Mouse (Mus musculus) heart, adult 2 months (tissue): ENCODE measurements around the gene Scgb1b2. TPM values are rescaled to one million over a fixed set of nuclear protein-coding genes. Genes with fewer than 3 reads are reported as not detected.

Experiments
- DNase-seq, 2 experiments: peaks; one replicate each; pipeline ENCODE4 v3.0.0; 2021
- H3K27ac ChIP-seq: fragments of 200-600 bp; 2 replicates; pipeline ENCODE4 v1.8.1; 2022
- H3K27me3 ChIP-seq: fragments of 200-500 bp; 2 replicates; pipeline ENCODE4 v1.6.1; 2012; ENCODE audit warnings: mild to moderate bottlenecking, low read length, inconsistent platforms, mixed read lengths; ENCODE audit not compliant: control insufficient read depth, insufficient read depth
- H3K36me3 ChIP-seq: fragments of 200-500 bp; 2 replicates; pipeline ENCODE4 v1.6.1; 2012; ENCODE audit warnings: low read length, inconsistent platforms; ENCODE audit not compliant: control insufficient read depth, insufficient read depth
- H3K4me1 ChIP-seq: fragments of 200-500 bp; 2 replicates; pipeline ENCODE4 v1.6.1; 2011; ENCODE audit warnings: low read length; ENCODE audit not compliant: control insufficient read depth, insufficient read depth
- H3K4me3 ChIP-seq: fragments of 200-600 bp; 2 replicates; pipeline ENCODE4 v1.8.1; 2022
- H3K79me2 ChIP-seq: fragments of 200-500 bp; replicated peaks from 2 replicates; pipeline ENCODE4 v1.6.1; 2012; ENCODE audit warnings: mild to moderate bottlenecking, inconsistent platforms, low read length, moderate library complexity, mixed read lengths; ENCODE audit not compliant: control insufficient read depth, insufficient read depth
- H3K9ac ChIP-seq: fragments of 200-500 bp; 2 replicates; pipeline ENCODE4 v1.6.1; 2012; ENCODE audit warnings: low read depth, mild to moderate bottlenecking, control low read depth, inconsistent platforms, low read length, mixed read lengths
- CTCF ChIP-seq: fragments of 200-600 bp; IDR thresholded peaks from 2 replicates; pipeline ENCODE4 v1.8.1; 2022; ENCODE audit warnings: antibody characterized with exemption, mild to moderate bottlenecking, moderate library complexity
- EP300 ChIP-seq: fragments of 200-500 bp; IDR thresholded peaks from 2 replicates; pipeline ENCODE4 v1.6.1; 2011; ENCODE audit warnings: low read depth, low read length, control low read depth; ENCODE audit not compliant: insufficient read depth
- POLR2A ChIP-seq: fragments of 200-500 bp; IDR thresholded peaks from 2 replicates; pipeline ENCODE4 v1.6.1; 2011; ENCODE audit warnings: mild to moderate bottlenecking, low read depth, low read length, control low read depth; ENCODE audit not compliant: insufficient read depth
- WGBS: fragments of 180-500 bp; shearing (Covaris S2); methylation state at CpG from one replicate; pipeline ENCODE4 v1.1.7; 2018; 5-methylcytosine and 5-hydroxymethylcytosine counted together
- intact Hi-C: fragments of 180-260 bp; cut with DNase I; formaldehyde crosslinking; loops from one replicate; pipeline ENCODE4 v1.15.1; 2025
- long read RNA-seq: library from polyadenylated mRNA; stranded (forward); transcript quantifications from one replicate; pipeline ENCODE4 v2.0.0, GENCODE M21; 2021
- polyA plus RNA-seq: library from polyadenylated mRNA; depleted of rRNA; stranded (reverse); fragments of >200 nt; gene quantifications from 2 replicates; pipeline ENCODE4 v1.2.3, GENCODE M21; 2012; rRNA removed
- total RNA-seq, 2 experiments: library from RNA; stranded (reverse); gene quantifications; 2 replicates each; pipeline ENCODE4 v1.2.3; 2021

Gene Scgb1b2
- total RNA-seq (not detected), polyA plus RNA-seq (not detected in 2 replicates)
- long read RNA-seq = 0 reads

DNA sequence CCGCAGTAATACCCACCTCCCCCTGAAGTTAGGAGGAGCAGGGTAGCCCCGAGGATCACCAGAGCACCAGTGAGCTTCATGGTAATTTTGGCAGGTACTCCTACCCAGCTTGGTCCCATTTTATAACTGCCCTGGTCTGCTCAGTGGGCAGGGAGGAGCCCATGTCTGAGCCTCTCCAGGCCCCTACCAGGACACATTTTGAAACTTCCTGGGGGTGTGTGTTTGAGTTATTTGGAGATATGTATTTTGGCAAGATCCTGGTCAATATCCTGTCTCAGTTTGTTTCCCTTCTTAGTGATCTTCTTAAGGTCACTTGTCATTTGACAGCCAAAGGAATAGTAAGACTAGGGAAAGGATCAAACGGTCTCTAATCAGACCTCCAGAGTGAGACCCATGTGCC is at the start of gene Scgb1b2:
Scgb1b2 (minus strand) TSS at position 101 of the 400 bp plus-strand sequence.
- no peak within 1 kb of the TSS for H3K9ac ChIP-seq
- H3K27me3 ChIP-seq = no peaks in the 10 kb centered on the region
- TF ChIP-seq EP300 (no peak), POLR2A (no peak), CTCF (no peak)
- intact Hi-C loops = no loop called here
- 71% methylated on average over 3 of the region's 3 CpGs for WGBS
- H3K4me3 ChIP-seq = no peak within 1 kb of the TSS
- no peaks in the 10 kb centered on the region for H3K36me3 ChIP-seq
- no peak for DNase-seq
- H3K4me1 ChIP-seq = no peaks in the 10 kb centered on the region
- H3K27ac ChIP-seq = no peak within 1 kb of the TSS
- no peaks in the 10 kb centered on the region for H3K79me2 ChIP-seq

DNA sequence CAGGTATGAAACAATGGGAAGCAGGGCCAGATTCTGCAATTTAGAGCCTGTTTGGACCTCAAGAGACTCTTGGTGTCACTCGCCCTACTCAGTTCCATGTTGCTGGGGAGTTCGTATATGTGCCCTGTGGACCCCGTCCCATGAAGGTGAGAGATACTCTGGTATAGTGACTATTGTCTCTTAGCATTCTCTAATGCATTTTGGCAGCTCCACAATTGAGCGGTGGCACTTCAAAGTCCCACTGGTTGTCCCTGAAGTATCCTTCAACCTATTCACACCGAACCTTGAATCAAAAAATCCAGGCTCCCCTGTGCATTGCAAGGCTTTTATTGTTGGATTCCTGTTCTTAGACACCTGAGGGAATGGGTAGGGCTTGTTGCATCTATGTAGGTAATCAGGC is 1.4 kb downstream of the Scgb1b2 start, which contains the start of gene Scgb2b2:
Scgb2b2 (plus strand) TSS at position 301 of the 400 bp plus-strand sequence.
- no peak for DNase-seq
- TF ChIP-seq EP300 = no peak
- no peak for TF ChIP-seq CTCF
- TF ChIP-seq POLR2A = no peak
- H3K27ac ChIP-seq = no peak within 1 kb of the TSS
- H3K27me3 ChIP-seq = no peaks in the 10 kb centered on the region
- no peak within 1 kb of the TSS for H3K4me3 ChIP-seq
- H3K4me1 ChIP-seq = no peaks in the 10 kb centered on the region
- intact Hi-C loops = no loop called here
- no peaks in the 10 kb centered on the region for H3K36me3 ChIP-seq
- H3K9ac ChIP-seq = no peak within 1 kb of the TSS
- WGBS = 69% methylated on average over 5 of the region's 5 CpGs
- H3K79me2 ChIP-seq = no peaks in the 10 kb centered on the region

Other genes starting within 250 kb of the Scgb1b2 start
- gene Fxyd5, start 249.3 kb downstream of the Scgb1b2 start, total RNA-seq = 10 to 100 TPM; 30.5 to 31.1 TPM
- 45.0 and 55.2 TPM in 2 replicates for gene Fxyd5, start 249.3 kb downstream of the Scgb1b2 start, polyA plus RNA-seq
- gene Fxyd7, start 240.4 kb downstream of the Scgb1b2 start, total RNA-seq = 1 to 10 TPM in 1 of 2 experiments, under 1 TPM in 1; 0.63 to 1.5 TPM
- 2.9 and 3.4 TPM in 2 replicates for gene Fxyd7, start 240.4 kb downstream of the Scgb1b2 start, polyA plus RNA-seq
- 100 to 1,000 TPM; 839 to 985 TPM for gene Fxyd1, start 234.6 kb downstream of the Scgb1b2 start, total RNA-seq
- 1,788 and 1,851 TPM in 2 replicates for gene Fxyd1, start 234.6 kb downstream of the Scgb1b2 start, polyA plus RNA-seq
- gene Lgi4, start 232.5 kb downstream of the Scgb1b2 start, total RNA-seq = 1 to 10 TPM; 3.8 to 3.9 TPM
- gene Lgi4, start 232.5 kb downstream of the Scgb1b2 start, polyA plus RNA-seq = 5.4 and 6.5 TPM in 2 replicates
- 1 to 10 TPM; 1.6 to 2.5 TPM for gene Fxyd3, start 215.1 kb downstream of the Scgb1b2 start, total RNA-seq
- 4.9 and 5.5 TPM in 2 replicates for gene Fxyd3, start 215.1 kb downstream of the Scgb1b2 start, polyA plus RNA-seq
- 1 to 10 TPM; 1.7 to 2.6 TPM for gene Hpn, start 176.5 kb downstream of the Scgb1b2 start, total RNA-seq
- 2.8 and 5.1 TPM in 2 replicates for gene Hpn, start 176.5 kb downstream of the Scgb1b2 start, polyA plus RNA-seq
- gene Scn1b, start 164.8 kb downstream of the Scgb1b2 start, total RNA-seq = 10 to 100 TPM; 31.8 to 32.5 TPM
- 39.7 and 41.9 TPM in 2 replicates for gene Scn1b, start 164.8 kb downstream of the Scgb1b2 start, polyA plus RNA-seq
- 10 to 100 TPM; 27.9 to 33.7 TPM for gene Gramd1a, start 135.9 kb downstream of the Scgb1b2 start, total RNA-seq
- gene Gramd1a, start 135.9 kb downstream of the Scgb1b2 start, polyA plus RNA-seq = 49.2 and 64.3 TPM in 2 replicates
- gene Scgb2b2, start 1.3 kb downstream of the Scgb1b2 start, total RNA-seq = not detected
- gene Scgb2b2, start 1.3 kb downstream of the Scgb1b2 start, polyA plus RNA-seq = not detected in 2 replicates
- gene Scgb2b3, start 70.3 kb upstream of the Scgb1b2 start, total RNA-seq = not detected
- gene Scgb2b3, start 70.3 kb upstream of the Scgb1b2 start, polyA plus RNA-seq = not detected in 2 replicates
- not detected for gene Scgb1b3, start 83.8 kb upstream of the Scgb1b2 start, total RNA-seq
- gene Scgb1b3, start 83.8 kb upstream of the Scgb1b2 start, polyA plus RNA-seq = not detected in 2 replicates